Mouse (Mus musculus) limb, embryonic 14.5 days (tissue): ENCODE data around the gene Pcgf6. TPM values are rescaled to one million over a fixed set of nuclear protein-coding genes. Genes with fewer than 3 reads are reported as not detected.

ENCODE experiments used
- ATAC-seq: fragments of 200-750 bp; cut with Nextera tagmentation; 2 replicates; pipeline ENCODE4 v1.8.0; 2017; ENCODE audit warnings: low read depth, moderate number of reproducible peaks, moderate TSS enrichment; ENCODE audit not compliant: low FRiP score
- DNase-seq: peaks from one replicate; pipeline ENCODE4 v3.0.0-alpha.2; 2015; ENCODE audit warnings: low spot score
- H3K27ac ChIP-seq: fragments of 300-500 bp; sonication (generic); replicated peaks from 2 replicates; pipeline ENCODE4 v1.5.1; 2014; ENCODE audit warnings: low read depth, mild to moderate bottlenecking, low read length, moderate library complexity, mixed read lengths
- H3K27me3 ChIP-seq: fragments of 300-500 bp; sonication (generic); 2 replicates; pipeline ENCODE4 v1.6.1; 2014; ENCODE audit warnings: low read length, mixed read lengths; ENCODE audit not compliant: control insufficient read depth, insufficient read depth
- H3K36me3 ChIP-seq: fragments of 300-500 bp; sonication (generic); 2 replicates; pipeline ENCODE4 v1.6.1; 2014; ENCODE audit warnings: mild to moderate bottlenecking, low read length, moderate library complexity, mixed read lengths; ENCODE audit not compliant: control insufficient read depth, insufficient read depth
- H3K4me1 ChIP-seq: fragments of 300-500 bp; sonication (generic); 2 replicates; pipeline ENCODE4 v1.6.1; 2014; ENCODE audit warnings: antibody characterized with exemption, low read length, mixed read lengths; ENCODE audit not compliant: control insufficient read depth, insufficient read depth
- H3K4me2 ChIP-seq: fragments of 300-500 bp; sonication (generic); replicated peaks from 2 replicates; pipeline ENCODE4 v1.6.1; 2014; ENCODE audit warnings: low read depth, mild to moderate bottlenecking, low read length, moderate library complexity; ENCODE audit not compliant: severe bottlenecking
- H3K4me3 ChIP-seq: fragments of 300-500 bp; sonication (generic); replicated peaks from 2 replicates; pipeline ENCODE4 v1.5.1; 2014; ENCODE audit warnings: low read length
- H3K9ac ChIP-seq: fragments of 300-500 bp; sonication (generic); 2 replicates; pipeline ENCODE4 v1.6.1; 2014; ENCODE audit warnings: mild to moderate bottlenecking, low read depth, low read length, moderate library complexity; ENCODE audit not compliant: severe bottlenecking
- H3K9me3 ChIP-seq: fragments of 300-500 bp; sonication (generic); 2 replicates; pipeline ENCODE4 v1.6.1; 2016; ENCODE audit warnings: low read length; ENCODE audit not compliant: control insufficient read depth
- POLR2A ChIP-seq: fragments of 200-500 bp; IDR thresholded peaks from 2 replicates; pipeline ENCODE4 v1.8.0; 2012; ENCODE audit warnings: inconsistent platforms, mild to moderate bottlenecking, moderate library complexity, borderline replicate concordance; ENCODE audit not compliant: insufficient read depth, insufficient read length; ENCODE audit errors: extremely low read depth
- WGBS: fragments of 180-500 bp; shearing (Covaris S2); extraction: QIAGEN DNeasy Blood & Tissue Kit; methylation state at CpG from one replicate; pipeline ENCODE4 v1.1.7; 2014; 5-methylcytosine and 5-hydroxymethylcytosine counted together
- polyA plus RNA-seq, 2 experiments: library from polyadenylated mRNA; depleted of rRNA in 1 of 2; stranded (reverse) in 1 of 2; unstranded in 1 of 2; fragments of >200 nt; fragmentation: Nextera tagmentation in 1 of 2; extraction: Ambion mirVana in 1 of 2; gene quantifications; 2 replicates each; pipeline versions ENCODE4 v1.2.1 to v1.2.3; 2012 to 2014

Gene Pcgf6
- polyA plus RNA-seq, 2 experiments, result 17.7 to 30.5 TPM

- Histone ChIP-seq H3K4me2 (no peak overlapping the region), H3K4me3 (no peak overlapping the region), H3K36me3 (peaks cover 55% of the 10 kb centered on the region), H3K27ac (no peak overlapping the region), H3K9ac (no peak overlapping the region), H3K27me3 (no peaks in the 10 kb centered on the region), H3K4me1 (no peaks in the 10 kb centered on the region), H3K9me3 (no peaks in the 10 kb centered on the region)
- no peak for ATAC-seq
- 93% methylated on average over 3 of the region's 3 CpGs for WGBS
- TF ChIP-seq POLR2A, result no peak
- DNase-seq, result no peak
These were observed 9.8 kb downstream of the Pcgf6 start for GRCm38 (mm10) chr19:47040720-47041473.

- no peak overlapping the region for H3K27ac ChIP-seq
- TF ChIP-seq POLR2A, result no peak
- H3K9ac ChIP-seq, result no peak overlapping the region
- no peaks in the 10 kb centered on the region for H3K27me3 ChIP-seq
- WGBS, result 91% methylated on average over 3 of the region's 3 CpGs
- H3K4me3 ChIP-seq, result no peak overlapping the region
- peaks cover 73% of the 10 kb centered on the region for H3K36me3 ChIP-seq
- H3K4me1 ChIP-seq, result no peaks in the 10 kb centered on the region
- ATAC-seq, result no peak
- no peak for DNase-seq
- no peaks in the 10 kb centered on the region for H3K9me3 ChIP-seq
- no peak overlapping the region for H3K4me2 ChIP-seq
These were observed 14.1 kb downstream of the Pcgf6 start for GRCm38 (mm10) chr19:47036596-47036995.

- no peak for ATAC-seq
These were observed 15.8 kb downstream of the Pcgf6 start for GRCm38 (mm10) chr19:47034916-47035315.

GRCm38 (mm10) chr19:47031770-47032169, 18.9 kb downstream of the Pcgf6 start:
- H3K27me3 ChIP-seq, result no peaks in the 10 kb centered on the region
- H3K36me3 ChIP-seq, result peaks cover 32% of the 10 kb centered on the region
- no peak for TF ChIP-seq POLR2A
- no peaks in the 10 kb centered on the region for H3K4me1 ChIP-seq
- no peak overlapping the region for H3K4me3 ChIP-seq
- H3K9ac ChIP-seq, result no peak overlapping the region
- no peak for DNase-seq
- H3K4me2 ChIP-seq, result no peak overlapping the region
- no peaks in the 10 kb centered on the region for H3K9me3 ChIP-seq
- ATAC-seq, result no peak
- WGBS, result 87% methylated on average over 6 of the region's 6 CpGs
- H3K27ac ChIP-seq, result no peak overlapping the region

More at GRCm38 (mm10) chr19:47034916-47035315, 15.8 kb downstream of the Pcgf6 start:
- H3K36me3 ChIP-seq, result peaks cover 58% of the 10 kb centered on the region
- no peak overlapping the region for H3K4me2 ChIP-seq
- no peak for DNase-seq
- no peaks in the 10 kb centered on the region for H3K4me1 ChIP-seq
- no peaks in the 10 kb centered on the region for H3K27me3 ChIP-seq
- 90% methylated on average over 4 of the region's 4 CpGs for WGBS
- no peak overlapping the region for H3K4me3 ChIP-seq
- H3K27ac ChIP-seq, result no peak overlapping the region
- no peak for TF ChIP-seq POLR2A
- no peaks in the 10 kb centered on the region for H3K9me3 ChIP-seq
- no peak overlapping the region for H3K9ac ChIP-seq

- Histone ChIP-seq H3K4me2 (no peak overlapping the region), H3K9ac (no peak overlapping the region), H3K27ac (no peak overlapping the region), H3K4me1 (no peaks in the 10 kb centered on the region), H3K9me3 (no peaks in the 10 kb centered on the region), H3K36me3 (peaks cover 19% of the 10 kb centered on the region), H3K4me3 (no peak overlapping the region), H3K27me3 (no peaks in the 10 kb centered on the region)
- DNase-seq (no peak), ATAC-seq (no peak)
- no peak for TF ChIP-seq POLR2A
- 85% methylated on average over 9 of the region's 9 CpGs for WGBS
These were observed 20.9 kb downstream of the Pcgf6 start for GRCm38 (mm10) chr19:47029796-47030195.

- Histone ChIP-seq H3K27me3 (no peaks in the 10 kb centered on the region), H3K9me3 (no peaks in the 10 kb centered on the region), H3K4me3 (no peak overlapping the region), H3K9ac (no peak overlapping the region), H3K4me1 (no peaks in the 10 kb centered on the region), H3K4me2 (no peak overlapping the region), H3K27ac (no peak overlapping the region), H3K36me3 (no peaks in the 10 kb centered on the region)
- DNase-seq (no peak), ATAC-seq (no peak)
- WGBS, result 89% methylated on average over 4 of the region's 4 CpGs
- no peak for TF ChIP-seq POLR2A
These were observed 24.2 kb downstream of the Pcgf6 start for GRCm38 (mm10) chr19:47026513-47026912.
